Mouse (Mus musculus): ENCODE measurements around the gene Hspb3. TPM values are rescaled to one million over a fixed set of nuclear protein-coding genes. Genes with fewer than 3 reads are reported as not detected.

The Hspb3 gene
- polyA plus RNA-seq (2015; fragmentation: Nextera tagmentation; extraction: Ambion mirVana), result not detected in 2 replicates

GRCm38 (mm10) chr13:113663151-113663779 is at the start of gene Hspb3:
TSS of gene Hspb3 (minus strand) at chr13:113663676.
- DNase-seq (ENCODE audit: low spot score) (no peak), ATAC-seq (replicated peaks; ENCODE audit: low FRiP score, low read depth) (no peak)
- Histone ChIP-seq H3K4me1 (replicated peaks; ENCODE audit: insufficient read depth, low read length) (no peaks in the 10 kb centered on the region), H3K36me3 (ENCODE audit: insufficient read depth, low read length) (no peaks in the 10 kb centered on the region), H3K27me3 (ENCODE audit: insufficient read depth, low read length) (no peaks in the 10 kb centered on the region), H3K27ac (no peak within 1 kb of the TSS), H3K9me3 (replicated peaks; ENCODE audit: low read length) (no peaks in the 10 kb centered on the region), H3K4me3 (replicated peaks; ENCODE audit: low read depth, low read length) (no peak within 1 kb of the TSS), H3K4me2 (ENCODE audit: low read length) (no peak within 1 kb of the TSS), H3K9ac (ENCODE audit: low read depth, low read length) (no peak within 1 kb of the TSS)
- TF ChIP-seq CTCF (IDR thresholded peaks at IDR 0.05; ENCODE audit: low read depth), result no peak
- 64% methylated on average over 28 of the region's 28 CpGs for WGBS

GRCm38 (mm10) chr13:113713186-113713585 is 49.7 kb upstream of the Hspb3 start:
- Histone ChIP-seq H3K9me3 (replicated peaks; ENCODE audit: low read length) (no peaks in the 10 kb centered on the region), H3K27me3 (ENCODE audit: insufficient read depth, low read length) (no peaks in the 10 kb centered on the region), H3K4me2 (ENCODE audit: low read length) (no peak overlapping the region), H3K4me3 (replicated peaks; ENCODE audit: low read depth, low read length) (no peak overlapping the region), H3K4me1 (replicated peaks; ENCODE audit: insufficient read depth, low read length) (no peaks in the 10 kb centered on the region), H3K9ac (ENCODE audit: low read depth, low read length) (no peak overlapping the region), H3K27ac (no peak overlapping the region), H3K36me3 (ENCODE audit: insufficient read depth, low read length) (no peaks in the 10 kb centered on the region)
- WGBS, result 86% methylated on average over 3 of the region's 3 CpGs
- ATAC-seq (replicated peaks; ENCODE audit: low FRiP score, low read depth) (no peak), DNase-seq (ENCODE audit: low spot score) (no peak)
- TF ChIP-seq CTCF (IDR thresholded peaks at IDR 0.05; ENCODE audit: low read depth), result no peak

GRCm38 (mm10) chr13:113706183-113706582 is 42.7 kb upstream of the Hspb3 start:
- no peak overlapping the region for H3K4me2 ChIP-seq (ENCODE audit: low read length)
- H3K4me1 ChIP-seq (replicated peaks; ENCODE audit: insufficient read depth, low read length), result no peaks in the 10 kb centered on the region
- TF ChIP-seq CTCF (IDR thresholded peaks at IDR 0.05; ENCODE audit: low read depth), result no peak
- no peak for DNase-seq (ENCODE audit: low spot score)
- no peak overlapping the region for H3K9ac ChIP-seq (ENCODE audit: low read depth, low read length)
- no peak overlapping the region for H3K4me3 ChIP-seq (replicated peaks; ENCODE audit: low read depth, low read length)
- H3K9me3 ChIP-seq (replicated peaks; ENCODE audit: low read length), result no peaks in the 10 kb centered on the region
- H3K27me3 ChIP-seq (ENCODE audit: insufficient read depth, low read length), result no peaks in the 10 kb centered on the region
- WGBS, result 41% methylated on average over 4 of the region's 4 CpGs
- no peaks in the 10 kb centered on the region for H3K36me3 ChIP-seq (ENCODE audit: insufficient read depth, low read length)
- H3K27ac ChIP-seq, result no peak overlapping the region
- ATAC-seq (replicated peaks; ENCODE audit: low FRiP score, low read depth), result no peak

GRCm38 (mm10) chr13:113701185-113701584 is 37.7 kb upstream of the Hspb3 start:
- no peaks in the 10 kb centered on the region for H3K27me3 ChIP-seq (ENCODE audit: insufficient read depth, low read length)
- ATAC-seq (replicated peaks; ENCODE audit: low FRiP score, low read depth) (no peak), DNase-seq (ENCODE audit: low spot score) (no peak)
- no peak overlapping the region for H3K4me3 ChIP-seq (replicated peaks; ENCODE audit: low read depth, low read length)
- no peak overlapping the region for H3K4me2 ChIP-seq (ENCODE audit: low read length)
- H3K9ac ChIP-seq (ENCODE audit: low read depth, low read length), result no peak overlapping the region
- WGBS, result 78% methylated on average over 3 of the region's 3 CpGs
- H3K27ac ChIP-seq, result no peak overlapping the region
- H3K4me1 ChIP-seq (replicated peaks; ENCODE audit: insufficient read depth, low read length), result no peaks in the 10 kb centered on the region
- TF ChIP-seq CTCF (IDR thresholded peaks at IDR 0.05; ENCODE audit: low read depth), result no peak
- H3K36me3 ChIP-seq (ENCODE audit: insufficient read depth, low read length), result no peaks in the 10 kb centered on the region
- no peaks in the 10 kb centered on the region for H3K9me3 ChIP-seq (replicated peaks; ENCODE audit: low read length)

- 91% methylated on average over 8 of the region's 8 CpGs for WGBS
- TF ChIP-seq CTCF (IDR thresholded peaks at IDR 0.05; ENCODE audit: low read depth), result no peak
- DNase-seq (ENCODE audit: low spot score), result no peak
- no peak overlapping the region for H3K9ac ChIP-seq (ENCODE audit: low read depth, low read length)
- no peaks in the 10 kb centered on the region for H3K9me3 ChIP-seq (replicated peaks; ENCODE audit: low read length)
- H3K27me3 ChIP-seq (ENCODE audit: insufficient read depth, low read length), result no peaks in the 10 kb centered on the region
- H3K36me3 ChIP-seq (ENCODE audit: insufficient read depth, low read length), result no peaks in the 10 kb centered on the region
- no peaks in the 10 kb centered on the region for H3K4me1 ChIP-seq (replicated peaks; ENCODE audit: insufficient read depth, low read length)
- no peak overlapping the region for H3K27ac ChIP-seq
- no peak overlapping the region for H3K4me3 ChIP-seq (replicated peaks; ENCODE audit: low read depth, low read length)
- no peak overlapping the region for H3K4me2 ChIP-seq (ENCODE audit: low read length)
- ATAC-seq (replicated peaks; ENCODE audit: low FRiP score, low read depth), result no peak
Observed at GRCm38 (mm10) chr13:113699928-113700327, 36.5 kb upstream of the Hspb3 start.

- no peaks in the 10 kb centered on the region for H3K9me3 ChIP-seq (replicated peaks; ENCODE audit: low read length)
- no peak for DNase-seq (ENCODE audit: low spot score)
- no peak overlapping the region for H3K27ac ChIP-seq
- no peak for TF ChIP-seq CTCF (IDR thresholded peaks at IDR 0.05; ENCODE audit: low read depth)
- no peaks in the 10 kb centered on the region for H3K4me1 ChIP-seq (replicated peaks; ENCODE audit: insufficient read depth, low read length)
- H3K36me3 ChIP-seq (ENCODE audit: insufficient read depth, low read length), result no peaks in the 10 kb centered on the region
- no peak overlapping the region for H3K9ac ChIP-seq (ENCODE audit: low read depth, low read length)
- H3K4me2 ChIP-seq (ENCODE audit: low read length), result no peak overlapping the region
- H3K27me3 ChIP-seq (ENCODE audit: insufficient read depth, low read length), result no peaks in the 10 kb centered on the region
- 66% methylated on average over 11 of the region's 11 CpGs for WGBS
- no peak for ATAC-seq (replicated peaks; ENCODE audit: low FRiP score, low read depth)
- no peak overlapping the region for H3K4me3 ChIP-seq (replicated peaks; ENCODE audit: low read depth, low read length)
Observed at GRCm38 (mm10) chr13:113699415-113699873, 36.0 kb upstream of the Hspb3 start.
